Mouse (Mus musculus) limb, embryonic 11.5 days (tissue): ENCODE data around the gene Dnajb11. TPM values are rescaled to one million over a fixed set of nuclear protein-coding genes. Genes with fewer than 3 reads are reported as not detected.

Experiments
- ATAC-seq: fragments of 200-750 bp; cut with Nextera tagmentation; 2 replicates; pipeline ENCODE4 v1.8.0; 2017; ENCODE audit warnings: low read depth; ENCODE audit not compliant: insufficient number of reproducible peaks, low FRiP score, low TSS enrichment
- DNase-seq: peaks from one replicate; pipeline ENCODE4 v3.0.0-alpha.2; 2015; ENCODE audit warnings: low spot score
- H3K27ac ChIP-seq: fragments of 300-500 bp; sonication (generic); replicated peaks from 2 replicates; pipeline ENCODE4 v1.5.1; 2014; ENCODE audit warnings: low read depth, mild to moderate bottlenecking, low read length
- H3K27me3 ChIP-seq: fragments of 300-500 bp; sonication (generic); 2 replicates; pipeline ENCODE4 v1.6.1; 2014; ENCODE audit warnings: mild to moderate bottlenecking, low read length, mixed read lengths; ENCODE audit not compliant: control insufficient read depth, insufficient read depth
- H3K36me3 ChIP-seq: fragments of 300-500 bp; sonication (generic); 2 replicates; pipeline ENCODE4 v1.6.1; 2014; ENCODE audit warnings: mild to moderate bottlenecking, low read length, moderate library complexity, mixed read lengths; ENCODE audit not compliant: control insufficient read depth, insufficient read depth
- H3K4me1 ChIP-seq: fragments of 300-500 bp; sonication (generic); 2 replicates; pipeline ENCODE4 v1.6.1; 2014; ENCODE audit warnings: low read length, mixed read lengths; ENCODE audit not compliant: control insufficient read depth, insufficient read depth
- H3K4me2 ChIP-seq: fragments of 300-500 bp; sonication (generic); 2 replicates; pipeline ENCODE4 v1.6.1; 2014; ENCODE audit warnings: low read depth, mild to moderate bottlenecking, moderate library complexity; ENCODE audit not compliant: severe bottlenecking
- H3K4me3 ChIP-seq: fragments of 300-500 bp; sonication (generic); 2 replicates; pipeline ENCODE4 v1.5.1; 2014; ENCODE audit warnings: low read depth, low read length
- H3K9ac ChIP-seq: fragments of 300-500 bp; sonication (generic); 2 replicates; pipeline ENCODE4 v1.6.1; 2014; ENCODE audit warnings: mild to moderate bottlenecking, low read length
- H3K9me3 ChIP-seq: fragments of 300-500 bp; sonication (generic); 2 replicates; pipeline ENCODE4 v1.6.1; 2016; ENCODE audit warnings: low read length; ENCODE audit not compliant: control insufficient read depth
- WGBS: fragments of 180-500 bp; shearing (Covaris S2); extraction: QIAGEN DNeasy Blood & Tissue Kit; methylation state at CpG from one replicate; pipeline ENCODE4 v1.1.7; 2014; 5-methylcytosine and 5-hydroxymethylcytosine counted together
- polyA plus RNA-seq: library from polyadenylated mRNA; unstranded; fragments of >200 nt; fragmentation: Nextera tagmentation; extraction: Ambion mirVana; gene quantifications from 2 replicates; pipeline ENCODE4 v1.2.1, GENCODE M21; 2014

Dnajb11 gene
- polyA plus RNA-seq, 1 experiment from 2014 or later = 106 TPM

DNA sequence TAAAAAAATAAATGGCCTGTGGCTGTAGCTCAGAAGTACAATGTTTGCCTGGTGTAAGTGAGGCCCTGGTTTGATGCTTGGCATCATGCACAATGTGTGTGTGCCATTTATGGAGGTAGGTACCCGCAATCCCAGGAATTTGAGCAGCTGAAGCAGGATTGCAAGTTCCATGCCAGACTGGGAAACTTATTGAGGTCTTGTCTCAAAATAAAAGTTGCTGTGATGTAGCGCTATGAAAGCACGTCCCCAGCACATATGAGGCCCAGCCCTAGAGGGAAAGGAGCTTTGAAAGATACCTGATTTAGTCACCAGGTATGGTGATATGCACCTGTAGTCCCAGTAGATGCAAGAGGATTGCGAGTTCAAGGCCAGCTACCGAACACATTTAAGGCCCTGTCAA lies 64.1 kb downstream of the Dnajb11 start:
- Histone ChIP-seq H3K27me3 (no peaks in the 10 kb centered on the region), H3K4me1 (peaks cover 4% of the 10 kb centered on the region; the same call in 1 of the 2 replicates), H3K9ac (no peak overlapping the region), H3K27ac (no peak overlapping the region), H3K4me2 (no peak overlapping the region), H3K4me3 (no peak overlapping the region), H3K9me3 (no peaks in the 10 kb centered on the region), H3K36me3 (no peaks in the 10 kb centered on the region)
- DNase-seq (no peak), ATAC-seq (no peak)
- WGBS = 93% methylated on average over 5 of the region's 5 CpGs

- H3K4me2 ChIP-seq = no peak overlapping the region
- H3K4me3 ChIP-seq = no peak overlapping the region
- H3K27ac ChIP-seq = no peak overlapping the region
- no peaks in the 10 kb centered on the region for H3K9me3 ChIP-seq
- H3K9ac ChIP-seq = no peak overlapping the region
- no peaks in the 10 kb centered on the region for H3K27me3 ChIP-seq
- no peak for DNase-seq
- ATAC-seq = no peak
- H3K36me3 ChIP-seq = no peaks in the 10 kb centered on the region
- H3K4me1 ChIP-seq = peaks cover 4% of the 10 kb centered on the region; the same call in 1 of the 2 replicates
- 89% methylated on average over 4 of the region's 4 CpGs for WGBS
Measured at GRCm38 (mm10) chr16:22922433-22922832, 64.8 kb downstream of the Dnajb11 start.

Other genes starting within 250 kb of the Dnajb11 start
- gene Dgkg, start 200.6 kb upstream of the Dnajb11 start, polyA plus RNA-seq = 0.16 and 0.50 TPM in 2 replicates
- not detected in 2 replicates for gene Crygs, start 46.3 kb upstream of the Dnajb11 start, polyA plus RNA-seq
- gene Tbccd1, start 176 bp upstream of the Dnajb11 start, polyA plus RNA-seq = 37.9 and 39.9 TPM in 2 replicates
- not detected in 2 replicates for gene Ahsg, start 33.4 kb downstream of the Dnajb11 start, polyA plus RNA-seq
- not detected in 2 replicates for gene Fetub, start 60.5 kb downstream of the Dnajb11 start, polyA plus RNA-seq
- gene Hrg, start 93.2 kb downstream of the Dnajb11 start, polyA plus RNA-seq = not detected in 2 replicates
- not detected in 2 replicates for gene Kng2, start 171.6 kb downstream of the Dnajb11 start, polyA plus RNA-seq
- 0.33 TPM in 1 of 2 replicates, not detected in the other for gene Kng1, start 200.0 kb downstream of the Dnajb11 start, polyA plus RNA-seq
- 228 and 233 TPM in 2 replicates for gene Eif4a2, start 249.6 kb downstream of the Dnajb11 start, polyA plus RNA-seq